Mouse (Mus musculus) bone marrow, adult 2 months (tissue): ENCODE measurements around the gene Msrb3.

Experiments used
- CTCF ChIP-seq: fragments of 200-500 bp; IDR thresholded peaks from 2 replicates; pipeline ENCODE4 v1.5.1; 2011; ENCODE audit warnings: low read length, control low read depth; ENCODE audit not compliant: control insufficient read depth, insufficient read depth
- POLR2A ChIP-seq: fragments of 200-500 bp; IDR thresholded peaks from 2 replicates; pipeline ENCODE4 v1.6.1; 2011; ENCODE audit warnings: low read depth, mild to moderate bottlenecking, control low read depth, low read length, borderline replicate concordance; ENCODE audit not compliant: control insufficient read depth

DNA sequence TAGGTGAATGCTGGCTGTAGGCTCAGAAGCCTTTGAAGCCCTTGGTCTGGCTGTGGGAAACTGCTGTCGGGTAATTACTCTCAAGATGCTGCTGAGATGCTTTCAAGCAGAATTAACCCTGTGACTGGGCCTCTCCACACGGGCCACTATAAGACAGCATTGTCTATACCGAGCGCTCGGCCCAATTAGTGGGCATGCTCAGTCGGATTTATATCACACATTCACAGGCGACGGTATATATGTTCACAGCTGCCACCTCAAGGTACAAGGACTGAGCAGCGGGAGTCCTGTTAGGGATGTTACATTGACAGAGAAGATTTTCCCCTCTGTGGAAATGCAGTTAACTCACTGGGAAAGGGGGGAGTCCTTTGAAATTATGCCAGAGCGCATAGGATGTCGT, 73.3 kb downstream of the Msrb3 start:
- TF ChIP-seq CTCF (no peak), POLR2A (no peak)
